Mouse (Mus musculus): Measurements from ENCODE around the gene Iqch. TPM values are rescaled to one million over a fixed set of nuclear protein-coding genes. Genes with fewer than 3 reads are reported as not detected.
"Not testable (repeated sequence)": the region's sequence is repeated elsewhere in the genome, so short reads cannot be mapped to it uniquely, and the experiment has no call there.

Iqch gene
- total RNA-seq, 2 experiments from 2014 or later: not detected

- intact Hi-C loops (cut with DNase I): no loop called here
- DNase-seq (ENCODE audit: extremely low spot score in 1 of 2, low spot score in 2 of 2): no peak
Measured at GRCm38 (mm10) chr9:63581778-63582177, 20.5 kb downstream of the Iqch start.

DNA sequence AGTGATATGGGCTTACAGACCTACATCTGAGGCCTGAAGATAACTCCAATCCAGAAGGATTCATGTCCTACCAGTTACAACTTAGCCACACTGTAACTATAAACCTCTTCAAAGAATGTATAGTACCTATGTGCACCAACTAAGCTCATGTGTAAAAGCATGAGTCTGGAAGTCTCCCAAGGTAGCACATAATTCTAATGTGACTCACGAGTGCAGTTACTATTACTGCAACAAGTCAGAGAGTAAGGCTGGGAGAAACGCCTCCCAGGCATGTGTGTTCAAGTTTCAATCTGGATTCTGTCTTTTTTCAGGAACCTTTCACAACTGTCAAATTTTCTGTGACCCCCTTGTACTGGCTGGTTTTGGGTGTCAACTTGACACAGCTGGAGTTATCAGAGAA, 22.2 kb downstream of the Iqch start:
- intact Hi-C loops (cut with DNase I): no loop called here
- no peak for DNase-seq (ENCODE audit: extremely low spot score in 1 of 2, low spot score in 2 of 2)

- no peak for DNase-seq (ENCODE audit: extremely low spot score in 1 of 2, low spot score in 2 of 2)
- intact Hi-C loops (cut with DNase I): no loop called here
Measured at GRCm38 (mm10) chr9:63579644-63580043, 22.6 kb downstream of the Iqch start.

GRCm38 (mm10) chr9:63577469-63577868, 24.8 kb downstream of the Iqch start:
- DNase-seq (ENCODE audit: extremely low spot score in 1 of 2, low spot score in 2 of 2): no peak
- intact Hi-C loops (cut with DNase I): no loop called here

DNA sequence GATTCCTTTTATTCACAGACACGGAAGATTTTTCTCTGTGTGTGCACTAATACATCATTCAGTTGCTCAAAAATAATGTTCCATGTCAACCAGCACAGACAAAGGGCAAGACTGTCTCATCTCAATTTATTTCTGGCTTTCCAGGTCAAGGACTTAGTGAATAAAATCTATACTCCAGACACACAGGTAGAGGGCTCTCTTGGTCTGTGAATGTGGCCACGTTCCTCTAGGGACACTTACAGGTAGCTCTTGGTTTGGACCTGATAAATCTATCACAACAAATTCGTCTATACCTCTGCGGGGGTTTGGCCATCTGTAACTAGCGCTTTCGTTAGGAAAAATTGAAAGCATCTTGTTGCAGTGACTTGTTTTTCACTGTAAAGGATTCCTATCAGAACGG, 29.4 kb downstream of the Iqch start:
- DNase-seq (ENCODE audit: extremely low spot score in 1 of 2, low spot score in 2 of 2): no peak
- intact Hi-C loops (cut with DNase I): no loop called here

GRCm38 (mm10) chr9:63571895-63572294, 30.4 kb downstream of the Iqch start:
- intact Hi-C loops (cut with DNase I): no loop called here
- DNase-seq (ENCODE audit: extremely low spot score in 1 of 2, low spot score in 2 of 2): no peak

DNA sequence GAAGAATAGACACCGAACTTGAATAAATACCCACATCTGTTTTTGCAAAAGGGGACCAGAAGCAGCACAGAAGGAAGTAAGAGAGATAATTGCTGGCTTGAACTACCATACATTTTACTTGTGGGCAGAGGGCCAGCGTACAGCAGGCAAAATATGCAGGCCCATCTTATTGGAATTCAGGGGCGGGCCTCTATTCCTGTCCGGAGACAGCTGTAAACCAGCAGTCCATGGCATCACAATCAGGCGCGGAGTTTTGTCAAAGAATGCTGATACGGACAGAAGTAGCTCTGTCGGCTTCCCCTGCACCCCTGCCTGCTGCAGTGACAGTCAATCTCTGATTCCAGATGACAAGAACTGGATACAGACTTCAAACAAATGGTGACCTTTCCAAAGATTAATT, 33.5 kb downstream of the Iqch start:
- DNase-seq (ENCODE audit: extremely low spot score in 1 of 2, low spot score in 2 of 2): no peak
- intact Hi-C loops (cut with DNase I): no loop called here

DNA sequence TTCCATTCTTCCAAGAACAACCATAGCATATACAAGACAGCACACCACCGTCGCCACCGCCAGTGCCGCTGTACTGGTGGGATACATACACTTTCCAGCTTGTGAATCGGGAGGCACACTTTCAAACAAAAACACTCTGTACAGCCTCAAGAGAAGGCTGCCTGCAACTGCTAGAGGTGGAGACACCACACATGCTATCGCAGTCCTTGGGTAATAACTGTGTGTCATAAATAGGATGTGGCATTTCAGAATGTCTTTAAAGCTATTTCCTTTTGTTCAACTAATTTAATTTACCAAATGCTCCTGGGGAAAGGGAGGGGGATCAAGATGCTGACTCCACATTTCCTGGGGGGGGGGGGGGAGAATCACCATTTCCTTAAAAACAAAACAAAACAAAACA, 34.0 kb downstream of the Iqch start:
- no peak for DNase-seq (ENCODE audit: extremely low spot score in 1 of 2, low spot score in 2 of 2)
- intact Hi-C loops (cut with DNase I): no loop called here

GRCm38 (mm10) chr9:63563436-63563835, 38.9 kb downstream of the Iqch start:
- DNase-seq (ENCODE audit: extremely low spot score in 1 of 2, low spot score in 2 of 2): no peak
- intact Hi-C loops (cut with DNase I): no loop called here

- intact Hi-C loops (cut with DNase I): no loop called here
- DNase-seq (ENCODE audit: extremely low spot score in 1 of 2, low spot score in 2 of 2): no peak
Measured at GRCm38 (mm10) chr9:63561931-63562330, 40.4 kb downstream of the Iqch start.

DNA sequence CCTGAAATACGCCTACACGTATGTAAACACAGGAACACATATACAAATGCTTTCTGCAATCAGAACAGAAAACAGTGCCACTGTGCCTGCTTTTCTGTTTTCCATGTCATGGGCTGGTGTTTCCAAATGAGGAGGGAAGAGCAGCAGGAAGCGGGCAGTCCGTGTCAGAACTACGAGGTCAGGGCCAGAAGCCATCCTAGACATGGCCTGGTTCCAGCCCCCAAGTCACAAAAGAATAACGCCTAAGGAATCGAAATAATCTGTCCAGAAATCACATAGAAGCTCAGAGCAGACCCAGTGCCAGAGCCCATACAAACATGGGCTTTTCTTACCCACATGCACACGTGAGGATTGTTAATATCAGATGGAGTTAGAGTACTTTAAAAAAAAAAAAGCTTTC, 45.4 kb downstream of the Iqch start:
- DNase-seq (ENCODE audit: extremely low spot score in 1 of 2, low spot score in 2 of 2): no peak
- intact Hi-C loops (cut with DNase I): no loop called here

DNA sequence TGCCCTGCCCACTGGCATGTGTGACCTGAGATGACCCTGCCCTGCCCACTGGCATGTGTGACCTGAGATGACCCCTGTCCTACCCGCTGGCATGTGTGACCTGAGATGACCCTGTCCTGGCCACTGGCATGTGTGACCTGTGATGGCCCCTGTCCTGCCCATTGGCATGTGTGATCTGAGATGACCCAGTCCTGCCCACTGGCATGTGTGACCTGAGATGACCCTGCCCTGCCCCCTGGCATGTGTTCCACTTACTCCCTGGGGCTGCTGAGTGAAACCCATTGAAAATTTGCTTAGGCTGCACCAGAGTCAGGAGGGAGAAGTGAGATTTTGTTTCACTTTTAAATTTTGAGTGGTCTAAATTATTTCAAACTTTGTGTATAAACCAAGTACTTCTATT, 46.0 kb downstream of the Iqch start:
- intact Hi-C loops (cut with DNase I): no loop called here
- no peak for DNase-seq (ENCODE audit: extremely low spot score in 1 of 2, low spot score in 2 of 2)

DNA sequence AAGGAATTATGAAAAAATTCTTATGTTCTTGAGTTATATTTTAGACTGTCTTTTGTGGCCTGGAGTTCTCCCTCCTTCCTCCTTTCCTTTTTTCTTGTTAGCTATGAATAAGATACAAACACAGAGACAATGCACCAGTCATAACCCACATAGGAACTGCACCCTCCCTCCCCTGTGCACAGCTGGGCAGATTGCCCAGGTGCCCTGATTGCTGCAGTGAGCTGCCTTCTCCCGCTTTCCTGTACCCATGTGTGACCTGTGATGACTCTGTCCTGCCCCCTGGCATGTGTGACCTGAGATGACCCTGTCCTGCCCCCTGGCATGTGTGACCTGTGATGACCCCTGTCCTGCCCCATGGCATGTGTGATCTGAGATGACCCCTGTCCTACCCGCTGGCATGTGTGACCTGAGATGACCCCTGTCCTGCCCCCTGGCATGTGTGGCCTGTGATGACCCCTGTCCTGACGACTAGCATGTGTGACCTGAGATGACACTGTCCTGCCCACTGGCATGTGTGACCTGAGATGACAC, 46.8 kb downstream of the Iqch start:
- intact Hi-C loops (cut with DNase I): no loop called here
- no peak for DNase-seq (ENCODE audit: extremely low spot score in 1 of 2, low spot score in 2 of 2)

DNA sequence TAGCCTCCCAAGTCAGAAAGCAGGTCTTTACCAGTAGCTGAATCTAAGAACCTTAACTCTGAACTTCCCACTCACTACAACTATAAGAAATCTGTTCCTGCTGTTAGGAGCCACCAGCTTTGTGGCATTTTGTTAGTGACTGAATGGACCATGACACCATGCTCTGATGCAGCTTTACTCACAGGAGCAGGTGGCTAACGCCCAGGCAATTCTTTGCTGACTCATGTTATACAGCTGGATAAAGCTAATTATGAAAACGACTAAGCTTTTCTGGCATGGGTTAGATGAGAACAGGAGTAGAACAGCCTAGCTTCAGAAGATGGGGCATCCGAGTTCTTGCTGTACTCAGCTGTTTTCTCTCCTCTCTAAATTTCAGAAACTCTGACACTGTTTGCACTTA, 48.7 kb downstream of the Iqch start:
- no peak for DNase-seq (ENCODE audit: extremely low spot score in 1 of 2, low spot score in 2 of 2)
- intact Hi-C loops (cut with DNase I): no loop called here

GRCm38 (mm10) chr9:63550701-63551100, 51.6 kb downstream of the Iqch start:
- DNase-seq (ENCODE audit: extremely low spot score in 1 of 2, low spot score in 2 of 2); intact Hi-C loops (cut with DNase I): not testable (repeated sequence)

- no peak for DNase-seq (ENCODE audit: extremely low spot score in 1 of 2, low spot score in 2 of 2)
- intact Hi-C loops (cut with DNase I): no loop called here
Measured at GRCm38 (mm10) chr9:63548966-63549365, 53.3 kb downstream of the Iqch start.

DNA sequence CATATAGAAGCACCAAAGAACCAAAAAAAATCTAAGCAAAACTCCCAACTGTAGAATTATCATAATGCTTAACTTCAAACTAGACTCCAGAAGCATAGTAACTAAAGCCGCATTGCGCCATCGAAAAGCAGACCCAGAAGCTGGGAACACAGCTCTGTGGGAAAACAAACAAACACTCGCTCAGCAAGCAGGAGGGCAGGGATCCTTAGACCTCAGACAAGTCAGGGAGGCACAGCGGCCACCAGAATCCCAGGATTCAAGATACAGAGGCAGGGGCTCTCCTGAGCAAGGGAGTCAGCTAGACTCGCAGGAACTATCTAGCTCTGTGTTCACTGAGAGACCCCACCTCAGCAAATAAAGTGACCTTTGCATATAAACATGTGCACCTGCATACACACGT, 60.4 kb downstream of the Iqch start:
- intact Hi-C loops (cut with DNase I): no loop called here
- no peak for DNase-seq (ENCODE audit: extremely low spot score in 1 of 2, low spot score in 2 of 2)

DNA sequence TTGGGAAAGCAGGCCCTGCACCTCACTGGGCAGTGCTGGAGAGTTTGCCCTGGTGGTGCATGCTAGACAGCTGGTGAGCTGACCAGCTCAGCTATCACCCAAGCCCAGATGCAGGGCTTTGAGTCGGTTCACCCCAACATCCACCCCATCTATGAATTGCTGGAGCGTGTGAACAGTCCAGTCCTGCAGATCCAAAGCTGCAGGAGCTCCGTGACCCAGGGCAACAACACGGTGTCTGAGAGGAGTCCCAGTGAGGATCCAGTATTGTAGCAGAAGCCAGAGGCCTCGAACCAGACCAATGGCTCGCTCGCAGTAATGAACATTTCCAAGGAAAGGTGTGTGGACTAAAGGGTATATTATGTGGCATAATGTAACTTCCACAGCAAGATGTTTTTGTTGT, 61.0 kb downstream of the Iqch start:
- intact Hi-C loops (cut with DNase I): no loop called here

DNA sequence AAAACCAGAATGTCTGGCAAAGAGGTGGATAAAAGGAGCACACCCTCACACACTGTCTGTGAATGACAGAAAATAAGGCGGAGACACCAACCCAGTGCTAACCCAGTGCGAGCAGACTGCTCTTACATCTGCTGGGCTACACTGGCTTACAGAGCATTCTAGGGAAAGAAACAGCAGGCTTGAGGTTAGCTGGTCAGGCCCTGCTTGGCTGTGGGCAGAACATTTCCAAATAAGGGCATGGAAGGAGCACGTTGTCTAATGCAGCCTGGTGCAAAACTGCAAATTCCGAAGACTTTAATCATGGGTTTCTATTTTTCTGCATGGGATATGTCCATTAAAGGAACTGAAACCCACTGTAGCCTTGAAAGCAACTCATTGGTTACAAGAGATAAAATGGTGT, 64.8 kb downstream of the Iqch start:
- DNase-seq (ENCODE audit: extremely low spot score in 1 of 2, low spot score in 2 of 2): no peak
- intact Hi-C loops (cut with DNase I): no loop called here

More for the DNA sequence above, 61.0 kb downstream of the Iqch start:
- DNase-seq (ENCODE audit: extremely low spot score in 1 of 2, low spot score in 2 of 2): no peak

DNA sequence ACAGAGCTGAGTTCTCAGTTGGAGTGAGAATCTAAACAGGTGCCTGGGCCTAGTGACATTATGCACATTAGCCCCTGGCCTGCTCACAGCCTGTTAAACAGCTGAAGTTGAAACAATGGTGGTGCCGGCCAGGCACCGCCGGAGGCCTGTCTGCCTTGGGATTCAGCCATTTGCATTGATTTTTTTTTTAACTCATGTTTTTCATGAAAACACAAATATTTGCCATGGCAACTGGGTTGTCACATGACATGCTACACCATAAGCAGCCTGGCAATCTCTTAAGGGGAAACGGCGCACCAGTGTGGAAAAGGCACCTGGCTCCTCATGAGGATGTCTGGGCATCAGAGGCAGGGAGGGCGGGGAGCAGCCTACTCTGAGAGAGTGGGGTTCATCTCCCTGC, 67.3 kb downstream of the Iqch start:
- DNase-seq (ENCODE audit: extremely low spot score in 1 of 2, low spot score in 2 of 2): peak in 1 of 2 experiments; percentile 22
- intact Hi-C loops (cut with DNase I): no loop called here

DNA sequence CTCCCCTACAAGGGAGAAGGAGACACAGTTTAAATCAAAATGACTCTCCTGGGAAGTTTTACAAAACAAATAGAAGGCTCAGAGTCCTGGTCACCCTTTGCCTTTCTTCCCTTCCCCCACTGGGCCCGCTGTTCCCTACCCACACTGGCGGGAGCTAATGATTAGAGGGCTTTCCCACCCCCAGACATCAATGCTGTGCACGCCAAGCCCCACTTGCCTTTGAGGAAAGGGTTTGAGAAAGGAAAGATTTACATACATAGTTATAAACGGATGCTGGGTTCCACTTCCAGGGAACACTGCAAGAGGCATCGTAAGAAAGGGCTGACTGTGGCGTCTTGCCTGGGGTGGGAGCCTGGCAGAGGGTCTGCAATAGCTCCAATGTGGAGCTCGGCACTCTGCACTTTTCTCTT, 67.9 kb downstream of the Iqch start:
- intact Hi-C loops (cut with DNase I): no loop called here
- no peak for DNase-seq (ENCODE audit: extremely low spot score in 1 of 2, low spot score in 2 of 2)
